Mouse (Mus musculus) heart, adult 9 months (tissue): Measurements from ENCODE around the gene Ear6.
"Not testable (repeated sequence)": the region's sequence is repeated elsewhere in the genome, so short reads cannot be mapped to it uniquely, and the experiment has no call there.

Experiments used
- DNase-seq, 2 experiments: peaks; one replicate each; pipeline ENCODE4 v3.0.0; 2022; ENCODE audit warnings: low spot score in 2 of 2

Gene Ear6

DNA sequence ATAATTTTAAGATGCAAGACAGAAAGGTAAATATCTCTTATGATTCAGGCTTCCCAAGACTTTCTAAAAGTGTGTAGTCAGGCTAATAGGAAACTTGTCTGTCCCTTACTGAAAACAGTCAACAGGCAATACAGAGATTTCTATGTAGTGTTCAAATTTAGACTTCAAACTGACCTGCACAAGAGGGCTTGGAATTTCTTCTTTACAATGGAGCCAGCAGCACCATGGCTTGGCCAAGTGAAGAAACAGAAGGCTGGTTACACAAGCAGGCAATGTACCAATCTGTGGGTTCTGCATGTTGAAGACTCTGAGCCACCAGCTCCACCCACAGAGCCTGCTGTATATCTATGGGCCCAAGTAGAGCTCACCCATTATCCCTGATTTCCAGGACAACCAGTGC is at the start of gene Ear6:
Gene Ear6 (plus strand): TSS at position 301 of the 400 bp plus-strand sequence.
- no peak for DNase-seq

DNA sequence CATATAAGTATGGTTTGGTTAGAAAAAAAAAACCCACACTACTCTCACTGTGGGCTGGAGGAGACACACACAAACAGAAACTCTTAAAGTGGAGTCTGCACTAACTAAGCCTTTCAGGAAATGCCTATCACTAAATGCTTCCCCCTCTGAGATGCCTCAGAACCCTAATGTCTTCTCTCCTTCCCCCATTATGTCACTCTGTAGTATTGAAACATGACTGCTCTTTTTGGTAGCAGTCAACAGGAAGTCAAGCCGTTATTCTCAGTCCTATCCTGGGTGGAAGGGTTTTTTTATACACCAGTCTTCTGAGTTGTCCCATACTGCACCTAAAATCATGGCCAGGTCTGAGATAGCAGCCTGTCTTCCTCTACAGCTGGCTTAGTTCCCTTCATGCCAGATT is 26.9 kb upstream of the Ear6 start:
- DNase-seq, result no peak

DNA sequence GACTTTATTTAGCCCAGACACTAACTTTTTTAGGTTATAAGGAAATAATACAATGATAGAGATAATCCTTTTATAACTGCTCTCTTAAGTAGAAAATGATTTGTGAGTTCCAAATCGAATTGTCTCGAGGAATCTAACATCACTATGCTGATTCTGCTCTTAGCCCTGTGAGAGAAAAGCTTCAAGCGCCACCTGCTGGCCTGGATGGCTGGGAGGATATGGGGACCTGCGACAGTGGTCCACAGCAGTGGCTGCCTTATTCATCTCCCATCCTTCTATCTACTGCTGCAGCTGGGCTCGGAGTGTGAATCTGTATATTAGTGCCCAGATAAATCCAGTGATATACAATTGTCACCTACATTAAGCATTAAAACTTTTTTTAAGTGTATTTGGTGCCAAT is 25.7 kb upstream of the Ear6 start:
- not testable (repeated sequence) for DNase-seq

DNA sequence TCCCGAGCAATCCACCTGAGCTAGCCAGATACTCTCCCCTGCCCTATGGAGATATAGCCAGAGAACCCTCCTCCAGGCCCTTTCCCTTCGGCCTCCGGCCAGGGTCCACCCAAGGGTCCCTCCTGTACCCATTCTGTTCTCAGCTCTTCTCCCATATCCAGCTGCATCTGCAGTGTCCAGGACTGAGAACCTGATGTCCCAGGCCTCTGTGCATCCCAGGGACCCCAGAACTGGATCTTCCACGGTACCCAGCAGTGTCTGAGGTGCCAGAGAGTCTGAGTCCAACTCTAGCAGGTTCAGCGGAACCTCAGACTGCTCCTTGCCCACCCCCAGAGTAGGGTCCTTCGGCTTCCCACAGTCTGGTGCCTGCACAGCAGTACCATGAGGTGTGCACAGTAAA is 24.3 kb upstream of the Ear6 start:
- no peak for DNase-seq

DNA sequence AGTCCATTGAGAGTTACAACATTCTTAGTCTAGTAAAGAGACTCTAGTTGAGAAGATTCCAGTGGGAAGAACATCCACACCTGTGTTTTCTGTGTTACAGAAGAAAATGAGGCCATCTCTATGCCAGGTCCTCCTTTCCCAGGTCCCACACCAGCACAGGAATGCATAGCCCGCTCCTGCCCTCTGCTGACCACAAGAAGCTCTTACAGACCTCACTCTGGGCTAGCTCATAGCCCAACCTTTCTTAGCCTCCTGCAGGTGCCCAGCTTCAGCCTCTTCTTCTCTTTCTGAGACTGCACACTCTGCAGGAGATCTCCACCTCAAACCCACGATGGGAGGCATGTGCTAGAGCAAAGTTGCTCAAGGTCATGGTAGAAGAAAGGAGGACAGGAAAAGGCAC is 15.0 kb upstream of the Ear6 start:
- not testable (repeated sequence) for DNase-seq

DNA sequence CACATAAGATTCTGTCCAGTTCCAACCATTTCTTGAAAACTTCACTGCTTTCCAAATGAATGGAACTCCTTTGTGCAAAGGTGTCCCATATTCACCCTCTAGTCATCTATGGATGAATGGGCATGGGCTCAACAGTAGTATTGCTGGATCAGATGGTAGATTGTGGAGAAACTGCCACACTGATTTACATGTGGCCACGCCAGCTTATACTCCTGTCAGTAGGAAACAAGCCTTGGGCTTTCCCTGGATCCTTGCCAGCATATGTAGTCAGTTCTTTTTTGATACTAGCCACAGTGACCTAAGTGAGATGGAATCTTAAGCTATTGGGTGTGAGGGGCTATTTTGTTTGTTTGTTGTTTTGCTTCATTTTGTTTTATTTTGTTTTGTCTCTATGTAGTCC is 11.2 kb upstream of the Ear6 start:
- no peak for DNase-seq

DNA sequence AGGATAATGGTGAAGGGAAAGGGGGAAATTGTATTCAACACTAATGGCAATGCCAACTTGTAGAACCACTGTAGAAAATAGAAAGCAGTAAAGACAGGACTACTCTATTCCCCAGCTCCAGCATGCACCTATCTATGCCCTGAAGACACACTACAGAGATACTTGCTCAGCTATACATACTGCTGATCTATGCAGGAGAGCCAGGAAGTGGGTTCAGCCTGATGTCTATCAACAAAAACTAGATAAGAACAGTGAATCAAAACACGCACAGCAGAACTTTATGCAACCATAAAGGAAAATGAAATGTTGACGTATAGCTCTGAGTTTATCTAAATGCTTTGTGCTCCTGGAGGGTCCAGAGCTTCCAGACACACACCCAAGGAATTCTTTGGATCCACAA is 10.7 kb upstream of the Ear6 start:
- DNase-seq, result no peak

DNA sequence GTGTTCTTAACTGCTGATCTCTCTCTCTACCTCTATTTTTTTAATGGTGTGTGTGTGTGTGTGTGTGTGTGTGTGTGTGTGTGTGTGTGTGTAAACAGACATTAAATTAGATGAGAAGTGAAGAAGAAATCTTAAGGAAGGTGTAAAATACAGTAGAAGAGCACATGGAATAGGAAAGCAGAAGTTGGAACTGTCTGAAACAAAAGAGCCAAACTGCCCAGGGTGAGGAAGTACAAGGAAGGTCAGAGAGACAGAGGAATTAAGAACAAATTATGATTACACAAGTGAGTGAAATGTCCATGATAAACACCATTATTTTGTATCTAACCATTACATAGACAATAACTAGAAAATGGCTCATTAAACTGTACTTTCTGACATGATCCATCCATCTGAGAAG is 9.6 kb upstream of the Ear6 start:
- DNase-seq, result no peak

DNA sequence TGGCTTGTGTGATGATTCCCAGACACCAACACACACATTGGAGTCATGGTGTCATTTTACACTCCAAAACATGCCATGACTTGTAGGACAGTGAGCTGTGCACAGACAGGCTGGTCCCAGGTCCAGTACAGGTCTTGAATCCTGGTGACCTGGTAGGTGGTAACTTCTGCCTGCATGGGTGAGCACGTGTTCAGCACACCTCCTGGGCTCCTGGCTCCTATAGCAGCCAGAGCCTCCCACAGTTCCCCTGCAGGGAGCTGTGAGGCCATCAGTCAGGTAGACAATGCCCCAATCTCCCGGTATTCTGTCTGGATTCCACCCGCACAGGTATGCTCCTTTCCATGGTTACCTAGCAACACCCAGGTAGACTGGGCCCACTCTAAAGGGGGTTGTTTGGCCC is 6.9 kb upstream of the Ear6 start:
- DNase-seq, result no peak

DNA sequence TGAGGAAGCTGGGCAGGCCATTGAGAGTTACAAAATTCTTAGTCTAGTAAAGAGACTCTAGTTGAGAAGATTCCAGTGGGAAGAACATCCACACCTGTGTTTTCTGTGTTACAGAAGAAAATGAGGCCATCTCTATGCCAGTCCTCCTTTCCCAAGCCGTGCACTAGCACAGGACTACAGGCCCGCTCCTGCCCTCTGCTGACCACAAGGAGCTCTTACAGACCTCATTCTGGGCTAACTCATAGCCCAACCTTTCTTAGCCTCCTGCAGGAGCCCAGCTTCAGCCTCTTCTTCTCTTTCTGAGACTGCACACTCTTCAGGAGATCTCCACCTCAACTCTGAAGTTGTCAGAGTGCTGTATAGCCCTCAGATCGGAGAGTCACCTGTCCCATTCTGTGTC is 2.5 kb upstream of the Ear6 start:
- DNase-seq, result not testable (repeated sequence)

DNA sequence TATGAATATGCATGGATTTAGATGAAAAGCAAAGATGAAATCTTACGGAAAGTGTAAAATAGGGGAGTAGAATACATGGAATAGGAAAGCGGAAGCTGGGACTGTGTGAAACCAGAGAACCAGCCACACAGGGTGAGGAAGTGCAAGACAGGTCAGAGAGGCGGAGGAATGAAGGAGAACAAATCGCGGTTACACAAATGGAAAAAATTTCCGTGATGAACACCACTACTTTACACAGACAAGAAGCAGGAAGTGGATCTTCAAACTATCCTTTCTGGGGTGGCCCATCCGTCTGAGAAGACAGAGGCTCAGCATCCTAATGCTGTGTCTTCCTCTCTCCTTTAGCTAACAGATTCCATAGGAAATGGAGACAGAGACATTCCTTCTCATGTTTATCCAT is 1.8 kb downstream of the Ear6 start:
- not testable (repeated sequence) for DNase-seq

DNA sequence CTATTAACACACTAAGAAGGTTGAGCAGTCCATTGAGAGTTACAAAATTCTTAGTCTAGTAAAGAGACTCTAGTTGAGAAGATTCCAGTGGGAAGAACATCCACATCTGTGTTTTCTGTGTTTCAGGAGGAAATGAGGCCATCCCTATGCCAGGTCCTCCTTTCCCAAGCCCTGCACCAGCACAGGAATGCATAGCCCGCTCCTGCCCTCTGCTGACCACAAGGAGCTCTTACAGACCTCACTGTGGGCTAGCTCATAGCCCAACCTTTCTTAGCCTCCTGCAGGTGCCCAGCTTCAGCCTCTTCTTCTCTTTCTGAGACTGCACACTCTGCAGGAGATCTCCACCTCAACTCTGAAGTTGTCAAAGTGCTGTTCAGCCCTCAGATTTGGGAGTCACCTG is 10.1 kb downstream of the Ear6 start:
- not testable (repeated sequence) for DNase-seq

DNA sequence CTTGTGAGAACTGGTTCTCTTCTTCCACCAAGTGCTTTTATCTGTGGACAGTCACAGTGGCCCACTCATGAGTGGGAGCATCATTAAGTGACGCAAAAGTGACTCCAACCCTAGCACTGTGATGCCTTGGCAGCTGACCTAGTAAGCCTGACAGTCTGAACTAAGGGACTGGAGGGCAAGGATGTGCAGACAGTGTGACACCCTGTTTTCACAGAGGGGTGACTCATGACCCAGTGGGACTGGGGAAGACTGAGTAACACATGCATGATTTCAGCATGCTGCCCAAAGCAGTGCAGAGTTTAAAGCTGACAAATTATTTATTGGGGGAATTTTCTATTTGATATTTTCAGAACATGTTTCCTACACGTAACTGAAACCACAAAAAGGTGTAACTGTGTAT is 17.3 kb downstream of the Ear6 start:
- DNase-seq, result no peak

DNA sequence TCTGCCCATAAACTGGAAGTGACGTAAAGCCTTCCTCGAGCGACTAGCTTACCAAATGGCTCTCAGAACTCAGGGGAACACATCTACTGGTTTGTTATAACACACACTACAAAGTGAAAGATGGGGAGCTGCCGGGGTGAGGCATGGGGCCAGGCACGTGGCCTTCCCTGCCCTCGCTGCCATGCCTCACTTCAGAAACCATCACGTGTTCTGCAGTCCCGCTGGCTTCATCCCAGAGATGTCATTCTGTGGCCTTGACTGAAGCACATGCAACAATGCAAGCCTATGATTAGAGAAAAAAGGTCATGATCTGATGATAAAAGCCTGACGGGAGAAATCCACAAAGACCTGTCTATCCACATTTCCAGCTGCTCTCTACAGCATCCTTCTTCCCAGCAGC is 18.2 kb downstream of the Ear6 start:
- no peak for DNase-seq

DNA sequence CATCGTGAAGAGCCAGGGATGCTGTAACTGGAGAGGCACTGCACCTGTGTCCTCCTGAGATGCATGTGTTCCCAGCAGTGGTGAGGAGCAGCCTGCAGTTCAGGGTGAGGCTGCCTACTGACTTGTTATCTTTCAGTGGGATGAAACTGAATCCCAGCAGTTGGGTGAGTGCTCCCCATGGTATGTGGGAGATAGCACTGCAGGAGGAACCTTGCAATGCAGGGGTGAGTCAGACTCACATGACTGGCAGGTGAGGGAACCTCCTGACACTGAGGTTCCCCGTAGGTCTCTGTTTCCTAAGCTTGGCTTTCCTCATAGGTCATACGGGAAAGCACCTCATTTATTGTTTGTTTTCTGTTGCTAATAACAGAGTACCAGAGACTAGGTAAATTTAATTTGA is 24.0 kb downstream of the Ear6 start:
- DNase-seq, result no peak

DNA sequence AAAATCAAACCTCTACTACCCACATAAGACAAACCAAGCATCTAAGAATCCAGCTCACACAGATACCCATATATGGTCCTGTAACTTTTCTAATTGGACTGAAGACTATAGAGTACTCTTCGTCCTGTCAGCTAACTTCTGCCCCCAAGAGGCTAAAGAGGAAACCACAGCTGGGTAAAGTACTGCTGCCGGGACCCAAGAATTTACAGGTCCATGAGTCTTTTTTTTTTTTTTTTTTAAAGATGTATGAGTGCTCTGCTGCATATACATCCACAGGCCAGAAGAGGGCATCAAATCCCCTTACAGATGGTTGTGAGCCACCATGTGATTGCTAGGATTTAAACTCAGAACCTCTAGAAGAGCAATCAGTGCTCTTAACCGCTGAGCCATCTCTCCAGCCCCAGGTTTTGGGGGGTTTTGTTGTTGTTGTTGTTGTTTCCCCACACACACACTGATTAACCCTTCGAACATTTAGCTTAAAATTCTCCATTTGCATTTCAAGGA is 30.1 kb downstream of the Ear6 start:
- DNase-seq, result peak; percentile 54 to 73

DNA sequence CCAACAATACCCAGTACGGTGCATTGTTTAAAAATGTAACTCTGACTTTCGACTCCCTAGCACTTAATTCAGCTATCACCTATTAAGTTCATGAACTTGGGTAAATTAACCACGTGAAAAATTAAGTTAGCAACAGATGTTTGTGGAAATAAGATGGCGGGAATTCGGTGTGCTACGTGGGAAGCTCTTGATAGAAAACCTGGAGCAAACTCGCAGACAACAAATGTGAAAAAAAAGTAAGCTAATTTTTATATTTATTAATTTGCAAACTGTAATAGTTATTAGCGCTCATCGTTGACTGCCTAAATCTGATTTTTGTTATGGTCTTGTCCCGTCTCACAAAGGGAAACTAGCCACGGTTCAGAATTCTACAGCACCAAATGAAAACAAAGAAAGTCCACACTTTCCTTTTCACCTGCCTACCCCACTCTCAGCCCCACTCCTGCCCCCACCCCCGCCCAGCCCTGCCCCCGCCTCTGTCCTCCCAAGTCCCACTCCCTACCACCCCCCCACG is 30.6 kb downstream of the Ear6 start:
- no peak for DNase-seq

DNA sequence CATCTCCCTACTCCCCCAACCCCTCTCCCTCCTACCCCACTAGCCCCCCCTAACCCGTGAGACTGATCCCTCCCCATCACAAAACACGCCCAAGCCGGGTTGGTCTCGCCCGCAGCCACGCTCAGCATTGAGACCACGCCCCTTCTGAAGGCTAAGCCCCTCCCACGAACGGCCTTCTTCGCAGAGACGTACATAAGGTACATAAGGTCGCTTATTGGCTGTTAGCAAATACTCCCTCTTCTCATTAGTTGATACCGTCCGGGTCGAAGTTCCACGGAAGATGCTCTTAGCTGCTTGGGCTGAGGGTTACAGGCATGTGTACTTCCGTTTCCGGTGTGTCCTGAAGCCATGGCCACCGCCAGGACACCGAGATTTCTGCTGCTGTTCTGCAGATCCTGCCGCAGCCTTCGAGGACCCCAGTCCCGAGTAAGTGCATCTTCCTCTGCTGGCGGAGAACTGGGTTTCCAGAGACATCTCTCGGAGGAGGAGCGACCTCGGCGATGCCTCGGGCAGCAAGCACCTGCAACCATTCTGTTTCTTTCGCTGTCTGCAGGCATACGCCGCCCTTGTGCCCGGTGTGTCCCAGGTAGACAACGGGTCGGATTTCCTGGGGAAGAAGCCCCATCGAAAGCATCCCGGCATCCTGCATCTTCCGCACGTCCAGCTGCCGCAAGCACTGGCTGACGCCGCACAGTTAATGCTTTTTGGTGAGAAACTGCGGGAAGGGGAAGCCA is 31.3 kb downstream of the Ear6 start, which contains the start of gene Mettl17:
Gene Mettl17 (plus strand): TSS at position 245 of the 734 bp plus-strand sequence.
- peak; percentile 94 for DNase-seq

DNA sequence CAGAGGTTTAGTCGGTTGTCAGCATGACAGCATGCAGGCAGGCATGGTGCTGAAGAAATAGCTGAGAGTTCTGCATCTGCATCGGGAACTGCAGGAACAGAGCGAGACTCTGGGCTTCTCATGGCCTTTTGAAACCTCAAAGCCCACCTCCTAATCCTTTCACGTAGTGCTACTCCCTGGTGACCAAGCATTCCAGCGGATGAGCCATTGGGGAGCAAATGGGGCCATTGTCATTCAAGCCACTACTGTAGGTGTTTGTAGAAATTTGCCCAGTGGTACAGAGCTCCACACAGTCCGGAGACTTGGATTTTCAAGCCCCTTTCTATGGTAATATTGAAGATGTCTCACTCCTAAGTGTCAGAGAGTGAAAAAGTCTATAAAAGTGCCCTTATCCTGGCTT is 32.6 kb downstream of the Ear6 start:
- no peak for DNase-seq

DNA sequence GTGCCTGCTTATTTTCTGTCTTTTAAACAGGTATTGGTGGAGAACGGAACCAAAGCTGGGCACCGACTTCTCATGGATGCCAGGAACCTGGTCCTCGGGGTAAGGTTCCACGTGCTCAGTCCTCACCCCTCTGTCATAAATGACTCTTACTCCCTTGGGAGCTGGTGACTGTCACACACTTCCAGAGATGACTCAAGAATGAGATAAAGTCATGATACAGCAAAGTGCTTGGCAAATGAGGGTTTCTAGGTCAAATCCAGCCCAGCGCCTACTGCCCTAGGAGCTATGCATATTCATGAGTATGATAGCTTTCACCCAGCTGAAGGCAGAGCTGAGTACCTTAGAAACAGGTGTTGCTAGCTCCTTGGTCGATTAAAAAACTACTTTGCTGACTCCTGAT is 36.3 kb downstream of the Ear6 start:
- no peak for DNase-seq

DNA sequence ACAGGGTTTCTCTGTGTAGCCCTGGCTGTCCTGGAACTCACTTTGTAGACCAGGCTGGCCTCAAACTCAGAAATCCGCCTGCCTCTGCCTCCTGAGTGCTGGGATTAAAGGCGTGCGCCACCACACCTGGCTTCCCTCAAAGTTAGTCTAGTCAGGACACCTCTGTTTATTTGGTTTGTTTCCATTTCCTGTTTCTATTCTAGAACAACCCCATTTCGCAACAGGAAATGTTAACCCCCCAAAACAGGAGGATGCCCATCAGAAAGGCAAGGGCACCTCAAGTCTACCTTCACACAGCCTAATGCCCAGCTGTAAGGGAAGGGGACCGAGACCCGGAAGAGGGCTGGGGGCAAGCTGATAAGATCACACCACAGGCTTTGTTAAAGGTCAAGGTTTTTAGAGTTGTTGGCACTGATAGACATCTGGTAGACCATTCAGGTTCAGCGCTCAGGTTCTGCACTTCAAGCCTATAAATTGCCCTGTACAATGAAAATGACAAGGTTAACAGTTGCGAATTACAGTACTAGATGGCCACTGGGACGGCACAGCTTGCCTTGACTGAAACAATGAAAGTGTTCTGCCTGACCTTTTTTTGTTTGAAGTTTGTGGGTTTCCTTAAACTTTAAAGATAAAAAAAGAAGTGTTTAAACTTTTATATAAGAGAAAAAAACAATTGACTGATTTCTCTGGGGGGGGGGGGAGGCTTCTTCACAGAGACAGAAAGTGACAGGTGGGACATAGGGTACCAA is 38.9 kb downstream of the Ear6 start, which contains the start of gene Slc39a2:
Gene Slc39a2 (plus strand): TSS at position 699 of the 749 bp plus-strand sequence.
- no peak for DNase-seq

DNA sequence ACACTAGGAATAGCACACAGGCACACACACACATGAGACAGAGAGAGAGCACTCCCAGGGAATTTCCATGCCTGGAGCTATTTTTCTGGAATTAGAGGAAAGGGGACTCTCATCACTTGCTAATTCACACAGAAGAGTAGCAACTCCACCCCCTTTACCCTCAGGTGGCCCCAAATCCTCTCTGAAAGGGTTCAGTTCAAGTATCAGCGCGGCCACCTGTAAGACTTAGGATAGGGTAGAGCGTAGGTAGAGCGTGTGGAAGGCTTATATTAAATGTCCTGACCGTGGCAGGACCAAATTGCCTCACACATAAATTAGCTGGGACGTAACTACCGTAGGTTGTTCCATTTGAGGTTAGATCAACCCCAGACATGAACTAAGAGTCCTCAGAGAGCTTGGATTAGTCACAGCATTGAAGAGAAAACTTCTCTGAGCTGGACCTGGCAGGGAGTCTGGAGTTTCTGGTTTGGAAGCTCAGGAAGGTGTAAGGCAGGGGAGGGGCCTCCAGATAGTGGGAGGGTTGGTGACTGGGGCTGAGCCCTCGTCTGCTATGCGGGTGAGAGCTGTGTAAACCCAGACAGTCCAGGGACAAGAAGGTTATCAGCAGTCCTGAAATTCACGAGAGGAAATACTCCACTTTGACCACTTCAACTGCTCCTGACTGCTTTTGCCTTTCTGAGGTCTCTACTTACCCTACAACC is 39.7 kb downstream of the Ear6 start:
- no peak for DNase-seq
